In the genomic region with DNA sequence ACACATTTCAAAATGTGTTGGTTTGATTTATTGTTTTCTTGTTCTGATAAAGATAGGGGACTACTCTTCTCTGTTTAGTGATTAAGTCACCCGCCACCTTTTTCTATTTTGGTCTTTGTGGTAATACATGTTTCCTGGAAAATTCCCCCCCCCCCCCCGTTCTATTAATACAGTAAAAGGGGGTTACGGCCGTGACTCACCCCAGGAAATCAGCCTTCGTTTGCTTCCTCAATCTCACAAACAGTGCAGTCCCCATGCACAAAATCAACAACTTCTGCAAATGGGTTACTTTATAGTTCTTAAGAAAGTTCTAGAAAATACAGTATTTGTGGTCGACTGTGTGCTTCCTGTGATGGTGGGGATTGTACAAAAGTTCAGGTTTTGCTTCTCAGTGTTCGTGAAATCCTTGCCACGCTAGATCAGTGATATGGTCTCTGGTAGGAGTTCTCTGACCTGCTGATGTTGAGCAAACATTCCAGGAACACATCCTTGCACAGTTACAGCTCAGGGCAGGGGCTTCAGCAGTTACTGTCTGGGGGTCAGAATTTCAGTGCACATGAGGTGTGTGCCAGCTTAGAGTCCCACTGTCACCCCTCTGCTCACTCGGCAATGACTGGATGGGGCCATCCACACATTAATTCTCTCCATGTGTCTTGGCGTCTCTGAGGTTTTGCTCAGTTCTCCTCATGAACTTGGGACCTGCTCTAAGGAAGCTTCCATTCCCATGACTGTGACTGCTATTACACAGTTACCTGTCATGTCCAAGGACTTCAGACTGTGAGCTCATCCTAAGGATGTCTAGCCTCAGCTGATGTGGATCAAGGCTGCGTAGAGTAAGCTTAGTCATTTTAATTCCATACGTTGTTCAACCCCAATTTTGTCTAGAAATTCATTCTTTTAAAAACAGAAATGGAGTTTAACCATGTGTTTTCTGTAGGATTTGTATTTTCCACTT, we compare ENCODE assay signal across 11 mouse cellular contexts.
DNase-seq lines count a peak whose midpoint lies in the region; ATAC-seq and TF ChIP-seq lines count a peak whose summit lies in the region.
"Had no signal": no experiment of that assay in that cellular context is flagged by ENCODE, and none has a peak within 500 bp of the region (broad histone marks: within the 10 kb centered on the region; RNA-seq: fewer than 3 reads in every experiment).

No protein-coding gene starts in this region.

- no peak overlapping the region for H3K4me3 ChIP-seq in lung, postnatal 0 days (ENCODE audit: low read depth, low read length)
- no peak overlapping the region for H3K4me3 ChIP-seq in bone marrow, adult 2 months (replicated peaks; ENCODE audit: control insufficient read depth, low read depth, low read length)
- no peak overlapping the region for H3K4me3 ChIP-seq in spleen, adult 2 months (ENCODE audit: extremely low read depth, insufficient read depth, insufficient read length)
- no peak overlapping the region for H3K4me3 ChIP-seq in layer of hippocampus, adult 2 months
- H3K4me3 ChIP-seq: forebrain, embryonic 12.5 days had no signal

- no peak overlapping the region for H3K9ac ChIP-seq in lung, postnatal 0 days (replicated peaks; ENCODE audit: low read depth)
- H3K9ac ChIP-seq: forebrain, embryonic 12.5 days had no signal

- no peaks in the 10 kb centered on the region for H3K4me1 ChIP-seq in lung, postnatal 0 days (ENCODE audit: insufficient read depth, low read depth, low read length)
- H3K4me1 ChIP-seq in bone marrow, adult 2 months (ENCODE audit: control insufficient read depth, insufficient read depth, low read length), result peaks cover 6% of the 10 kb centered on the region
- H3K4me1 ChIP-seq in spleen, adult 2 months (ENCODE audit: control insufficient read depth, insufficient read depth, insufficient read length), result peaks cover 29% of the 10 kb centered on the region

- DNase-seq in lung, postnatal 0 days (ENCODE audit: low spot score), result peak; percentile 34
- no peak for DNase-seq in lung, postnatal 14 days
- DNase-seq in spleen, adult 2 months (ENCODE audit: low read depth in 1 of 2, low spot score in 2 of 2), result peak; percentile 56 to 90
- DNase-seq in urinary bladder, postnatal 25 days (ENCODE audit: low spot score), result no peak
- no peak for DNase-seq in layer of hippocampus, adult 2 months (ENCODE audit: low spot score in 2 of 2)
- no peak for DNase-seq in cerebellum, postnatal 36 days
- DNase-seq: gastrocnemius, postnatal 25 days; kidney, adult 11 months had no signal

- H3K9me3 ChIP-seq in lung, postnatal 0 days (ENCODE audit: low read length), result no peaks in the 10 kb centered on the region
- H3K9me3 ChIP-seq: forebrain, embryonic 12.5 days had no signal

- ATAC-seq in lung, postnatal 0 days, result peak; percentile 40; the same call in 1 of the 2 replicates
- ATAC-seq in inflammation-experienced regulatory T-cells, adult 6 months, result peak; percentile 83

- no peak for TF ChIP-seq CTCF in lung, postnatal 0 days (IDR thresholded peaks at IDR 0.05)
- TF ChIP-seq CTCF in bone marrow, adult 2 months (IDR thresholded peaks at IDR 0.05; ENCODE audit: control insufficient read depth, insufficient read depth, low read length), result no peak
- no peak for TF ChIP-seq CTCF in spleen, adult 2 months (IDR thresholded peaks at IDR 0.05; ENCODE audit: extremely low read depth, insufficient read depth, insufficient read length, insufficient replicate concordance)
- TF ChIP-seq CTCF in layer of hippocampus, adult 2 months (conservative IDR thresholded peaks at IDR 0.05), result no peak

- no peak overlapping the region for H3K27ac ChIP-seq in lung, postnatal 0 days (ENCODE audit: low read length)
- peak overlapping the region; percentile 77 for H3K27ac ChIP-seq in bone marrow, adult 2 months (ENCODE audit: control insufficient read depth, insufficient read depth, low read depth, low read length, poor library complexity)
- H3K27ac ChIP-seq in spleen, adult 2 months (ENCODE audit: insufficient read depth, low read length), result peak overlapping the region; percentile 91
- no peak overlapping the region for H3K27ac ChIP-seq in layer of hippocampus, adult 2 months
- H3K27ac ChIP-seq: forebrain, embryonic 12.5 days had no signal

- H3K4me2 ChIP-seq in lung, postnatal 0 days (replicated peaks; ENCODE audit: low read depth, low read length), result no peak overlapping the region
- H3K4me2 ChIP-seq: forebrain, embryonic 12.5 days had no signal

- H3K36me3 ChIP-seq in lung, postnatal 0 days (ENCODE audit: insufficient read depth, low read length), result no peaks in the 10 kb centered on the region
- no peaks in the 10 kb centered on the region for H3K36me3 ChIP-seq in spleen, adult 2 months (ENCODE audit: control insufficient read depth, insufficient read depth, low read length)
- H3K36me3 ChIP-seq: forebrain, embryonic 12.5 days had no signal

- TF ChIP-seq EP300 in lung, postnatal 0 days (IDR thresholded peaks at IDR 0.05), result peak; percentile 41; the same call in 1 of the 2 replicates

- no peak for TF ChIP-seq POLR2A in bone marrow, adult 2 months (IDR thresholded peaks at IDR 0.05; ENCODE audit: borderline replicate concordance, control insufficient read depth, low read depth, low read length)
- no peak for TF ChIP-seq POLR2A in spleen, adult 2 months (IDR thresholded peaks at IDR 0.05; ENCODE audit: low read depth, low read length)

- WGBS in lung, postnatal 0 days, result 61% methylated on average over 12 of the region's 12 CpGs
- 15% methylated on average over 12 of the region's 12 CpGs for WGBS in bone marrow, adult 2 months
- WGBS in spleen, adult 2 months, result 20% methylated on average over 12 of the region's 12 CpGs

- no peaks in the 10 kb centered on the region for H3K27me3 ChIP-seq in lung, postnatal 0 days (replicated peaks; ENCODE audit: insufficient read depth, low read length)
- H3K27me3 ChIP-seq in spleen, adult 2 months (ENCODE audit: control insufficient read depth, insufficient read depth, low read length), result no peaks in the 10 kb centered on the region
- H3K27me3 ChIP-seq: forebrain, embryonic 12.5 days had no signal

Comparison
In these comparisons a context has a peak if more than half of its experiments do, and no peak if none do; other contexts are left out.
1. DNase-seq: peak in lung, postnatal 0 days (single experiment) and spleen, adult 2 months (2 of 2); none in lung, postnatal 14 days (single experiment), urinary bladder, postnatal 25 days (single experiment), layer of hippocampus, adult 2 months (0 of 2) and cerebellum, postnatal 36 days (0 of 2).
2. H3K27ac ChIP-seq: peak in bone marrow, adult 2 months (single experiment) and spleen, adult 2 months (single experiment); none in lung, postnatal 0 days (single experiment) and layer of hippocampus, adult 2 months (single experiment).